Mouse (Mus musculus) embryonic facial prominence, embryonic 13.5 days (tissue): ENCODE measurements around the gene Cyb561a3. TPM values are rescaled to one million over a fixed set of nuclear protein-coding genes. Genes with fewer than 3 reads are reported as not detected.

ENCODE experiments used
- ATAC-seq: fragments of 200-750 bp; cut with Nextera tagmentation; 2 replicates; pipeline ENCODE4 v1.8.0; 2017; ENCODE audit warnings: low read depth; ENCODE audit not compliant: insufficient number of reproducible peaks, insufficient read depth, low FRiP score, low TSS enrichment
- H3K27ac ChIP-seq: fragments of 300-500 bp; sonication (generic); 2 replicates; pipeline ENCODE4 v1.5.1; 2015; ENCODE audit warnings: moderate library complexity, mild to moderate bottlenecking, inconsistent platforms
- H3K27me3 ChIP-seq: fragments of 300-500 bp; sonication (generic); 2 replicates; pipeline ENCODE4 v1.6.1; 2015; ENCODE audit warnings: mild to moderate bottlenecking, inconsistent platforms
- H3K36me3 ChIP-seq: fragments of 300-500 bp; sonication (generic); 2 replicates; pipeline ENCODE4 v1.6.1; 2015; ENCODE audit warnings: mild to moderate bottlenecking, inconsistent platforms
- H3K4me1 ChIP-seq: fragments of 300-500 bp; sonication (generic); 2 replicates; pipeline ENCODE4 v1.6.1; 2015; ENCODE audit warnings: inconsistent platforms
- H3K4me2 ChIP-seq: fragments of 300-500 bp; sonication (generic); 2 replicates; pipeline ENCODE4 v1.6.1; 2015; ENCODE audit warnings: moderate library complexity, mild to moderate bottlenecking, inconsistent platforms
- H3K4me3 ChIP-seq: fragments of 300-500 bp; sonication (generic); 2 replicates; pipeline ENCODE4 v1.5.1; 2015; ENCODE audit warnings: mild to moderate bottlenecking, inconsistent platforms
- H3K9ac ChIP-seq: fragments of 300-500 bp; sonication (generic); 2 replicates; pipeline ENCODE4 v1.6.1; 2015; ENCODE audit warnings: mild to moderate bottlenecking, inconsistent platforms
- H3K9me3 ChIP-seq: fragments of 300-500 bp; sonication (generic); 2 replicates; pipeline ENCODE4 v1.6.1; 2016; ENCODE audit warnings: inconsistent platforms
- WGBS: fragments of 180-500 bp; shearing (Covaris S2); methylation state at CpG from one replicate; pipeline ENCODE4 v1.1.7; 2015; ENCODE audit warnings: mixed read lengths; 5-methylcytosine and 5-hydroxymethylcytosine counted together
- polyA plus RNA-seq: library from polyadenylated mRNA; unstranded; fragments of >200 nt; fragmentation: Nextera tagmentation; extraction: Ambion mirVana; gene quantifications from 2 replicates; pipeline ENCODE4 v1.2.1, GENCODE M21; 2015

The Cyb561a3 gene
- polyA plus RNA-seq, 1 experiment from 2014 or later, result 18.7 TPM

- H3K4me3 ChIP-seq, result no peak overlapping the region
- H3K4me2 ChIP-seq, result no peak overlapping the region
- H3K9me3 ChIP-seq, result no peaks in the 10 kb centered on the region
- no peaks in the 10 kb centered on the region for H3K27me3 ChIP-seq
- no peak for ATAC-seq
- no peak overlapping the region for H3K27ac ChIP-seq
- peaks cover 8% of the 10 kb centered on the region for H3K4me1 ChIP-seq
- no peak overlapping the region for H3K9ac ChIP-seq
- WGBS, result 38% methylated on average over 3 of the region's 3 CpGs
- H3K36me3 ChIP-seq, result peaks cover 55% of the 10 kb centered on the region
Observed at GRCm38 (mm10) chr19:10598188-10598587, 21.2 kb downstream of the Cyb561a3 start.

- H3K9me3 ChIP-seq, result no peaks in the 10 kb centered on the region
- H3K36me3 ChIP-seq, result peaks cover 46% of the 10 kb centered on the region
- H3K4me1 ChIP-seq, result peaks cover 22% of the 10 kb centered on the region
- H3K27me3 ChIP-seq, result no peaks in the 10 kb centered on the region
- no peak overlapping the region for H3K4me3 ChIP-seq
- no peak overlapping the region for H3K9ac ChIP-seq
- ATAC-seq, result no peak
- H3K4me2 ChIP-seq, result no peak overlapping the region
- 95% methylated on average over 2 of the region's 2 CpGs for whole genome bisulfite sequencing
- H3K27ac ChIP-seq, result no peak overlapping the region
Observed at GRCm38 (mm10) chr19:10599648-10600047, 22.7 kb downstream of the Cyb561a3 start.

DNA sequence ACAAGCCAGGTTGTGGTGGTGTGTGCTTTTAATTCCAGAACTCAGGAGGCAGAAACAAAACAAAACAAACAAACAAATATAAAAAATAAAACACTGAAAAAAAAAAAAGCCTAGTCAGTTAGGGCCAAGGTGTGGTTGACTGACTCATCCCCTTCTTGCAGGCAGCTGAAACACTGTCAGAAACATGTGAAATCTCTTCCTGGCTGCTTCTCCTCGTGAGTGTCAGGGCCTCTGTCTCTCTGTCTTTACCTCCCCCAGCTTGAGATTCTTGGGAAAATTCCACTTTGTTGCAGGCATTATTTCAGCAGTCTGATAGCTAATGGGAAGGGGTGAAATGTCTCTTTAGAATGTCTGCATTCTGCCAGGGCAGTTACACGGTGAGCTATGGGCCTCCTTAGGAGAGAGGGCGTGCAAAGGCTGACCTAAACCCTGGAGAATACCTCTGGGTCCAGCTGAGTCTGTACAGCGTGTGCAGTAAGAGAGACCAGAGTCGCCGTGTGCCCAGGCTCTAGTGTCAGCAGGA is 25.3 kb downstream of the Cyb561a3 start:
- peaks cover 22% of the 10 kb centered on the region for H3K36me3 ChIP-seq
- H3K4me3 ChIP-seq, result peak overlapping the region; percentile 37
- peak overlapping the region; percentile 67 for H3K4me2 ChIP-seq
- no peaks in the 10 kb centered on the region for H3K9me3 ChIP-seq
- H3K4me1 ChIP-seq, result peaks cover 34% of the 10 kb centered on the region
- WGBS, result 5% methylated on average over 6 of the region's 6 CpGs
- H3K27ac ChIP-seq, result peak overlapping the region; percentile 92
- H3K27me3 ChIP-seq, result no peaks in the 10 kb centered on the region
- no peak for ATAC-seq
- peak overlapping the region; percentile 76 for H3K9ac ChIP-seq

DNA sequence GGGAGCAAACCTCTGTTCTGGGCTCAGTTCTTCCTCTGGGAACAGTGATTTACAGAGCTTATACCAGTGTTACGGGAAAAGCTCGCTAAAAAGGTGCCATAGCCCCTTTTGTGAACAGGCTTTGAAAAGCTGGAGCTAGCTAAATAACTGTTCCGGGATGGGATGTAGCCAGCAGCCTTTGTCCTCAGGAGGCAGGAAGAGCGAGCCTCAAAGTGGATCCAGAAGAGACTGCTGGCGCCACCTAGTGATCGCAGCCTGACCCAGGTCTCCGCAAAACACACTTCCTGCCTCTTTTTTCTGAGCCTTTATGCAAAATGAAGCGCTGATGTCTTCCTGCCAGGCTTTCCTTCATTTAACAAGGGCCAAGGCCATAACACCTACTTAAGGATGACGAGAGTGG is 25.8 kb downstream of the Cyb561a3 start:
- Histone ChIP-seq H3K4me1 (peaks cover 38% of the 10 kb centered on the region), H3K4me2 (peak overlapping the region; percentile 67), H3K36me3 (peaks cover 27% of the 10 kb centered on the region), H3K27ac (peak overlapping the region; percentile 92), H3K4me3 (peak overlapping the region; percentile 37), H3K9me3 (no peaks in the 10 kb centered on the region), H3K9ac (peak overlapping the region; percentile 76), H3K27me3 (no peaks in the 10 kb centered on the region)
- 3% methylated on average over 9 of the region's 9 CpGs for WGBS
- ATAC-seq, result no peak

GRCm38 (mm10) chr19:10603660-10604523 is 26.9 kb downstream of the Cyb561a3 start:
- peaks cover 47% of the 10 kb centered on the region for H3K4me1 ChIP-seq
- H3K4me3 ChIP-seq, result no peak overlapping the region
- 81% methylated on average over 18 of the region's 18 CpGs for WGBS
- no peaks in the 10 kb centered on the region for H3K27me3 ChIP-seq
- peak overlapping the region; percentile 92; the same call in 1 of the 2 replicates for H3K27ac ChIP-seq
- H3K36me3 ChIP-seq, result peaks cover 33% of the 10 kb centered on the region
- H3K4me2 ChIP-seq, result peak overlapping the region; percentile 79; the same call in 1 of the 2 replicates
- H3K9ac ChIP-seq, result peak overlapping the region; percentile 98; the same call in 1 of the 2 replicates
- no peaks in the 10 kb centered on the region for H3K9me3 ChIP-seq
- no peak for ATAC-seq

- no peak for ATAC-seq
- peak overlapping the region; percentile 79 for H3K4me2 ChIP-seq
- no peaks in the 10 kb centered on the region for H3K27me3 ChIP-seq
- H3K36me3 ChIP-seq, result peaks cover 33% of the 10 kb centered on the region
- peak overlapping the region; percentile 98 for H3K9ac ChIP-seq
- peaks cover 47% of the 10 kb centered on the region for H3K4me1 ChIP-seq
- H3K27ac ChIP-seq, result peak overlapping the region; percentile 94
- peak overlapping the region; percentile 99 for H3K4me3 ChIP-seq
- WGBS, result 58% methylated on average over 3 of the region's 3 CpGs
- H3K9me3 ChIP-seq, result no peaks in the 10 kb centered on the region
Observed at GRCm38 (mm10) chr19:10604534-10604933, 27.6 kb downstream of the Cyb561a3 start.

DNA sequence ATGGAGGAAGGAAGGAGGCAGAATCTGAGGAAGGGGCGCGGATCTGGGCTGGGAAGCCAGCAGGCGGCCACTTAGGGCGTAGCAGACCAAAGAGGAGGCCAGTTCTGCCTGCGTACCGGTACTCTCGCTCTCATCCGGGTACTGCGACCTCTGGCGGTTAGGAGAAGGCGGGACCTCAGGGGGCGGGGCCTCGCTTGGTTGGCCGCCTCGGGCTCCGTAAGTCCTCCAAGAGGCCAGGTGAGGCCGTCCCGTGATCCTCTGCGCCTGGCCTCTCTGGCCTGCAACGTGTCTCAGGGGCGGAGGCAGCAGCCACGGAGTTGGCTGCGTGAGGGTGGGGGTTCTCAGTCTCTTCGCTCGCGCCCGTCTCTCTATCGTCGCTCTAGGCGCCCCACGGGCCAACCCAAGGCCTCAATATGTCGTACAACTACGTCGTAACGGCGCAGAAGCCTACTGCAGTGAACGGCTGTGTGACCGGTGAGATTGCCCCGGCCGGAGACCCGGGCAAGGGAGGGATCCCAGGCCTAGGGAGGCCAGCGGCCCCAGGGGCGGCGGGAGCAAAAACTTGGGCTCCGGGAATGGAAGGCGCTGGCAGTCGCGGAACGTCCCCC is 28.4 kb downstream of the Cyb561a3 start, which contains the start of the genes Ddb1 and Tkfc:
Gene Ddb1, plus strand, starts transcription at position 35 of the 608 bp plus-strand sequence.
Gene Tkfc, minus strand, starts transcription at position 362 of the 608 bp plus-strand sequence.
- under 1% methylated on average over 49 of the region's 49 CpGs for WGBS
- Histone ChIP-seq H3K4me1 (peaks cover 47% of the 10 kb centered on the region), H3K27ac (peak within 1 kb of the TSS; percentile 94), H3K4me2 (peak within 1 kb of the TSS; percentile 79), H3K36me3 (peaks cover 33% of the 10 kb centered on the region), H3K4me3 (peak within 1 kb of the TSS; percentile 99), H3K9ac (peak within 1 kb of the TSS; percentile 98), H3K9me3 (no peaks in the 10 kb centered on the region), H3K27me3 (no peaks in the 10 kb centered on the region)
- ATAC-seq, result peak; percentile 95

DNA sequence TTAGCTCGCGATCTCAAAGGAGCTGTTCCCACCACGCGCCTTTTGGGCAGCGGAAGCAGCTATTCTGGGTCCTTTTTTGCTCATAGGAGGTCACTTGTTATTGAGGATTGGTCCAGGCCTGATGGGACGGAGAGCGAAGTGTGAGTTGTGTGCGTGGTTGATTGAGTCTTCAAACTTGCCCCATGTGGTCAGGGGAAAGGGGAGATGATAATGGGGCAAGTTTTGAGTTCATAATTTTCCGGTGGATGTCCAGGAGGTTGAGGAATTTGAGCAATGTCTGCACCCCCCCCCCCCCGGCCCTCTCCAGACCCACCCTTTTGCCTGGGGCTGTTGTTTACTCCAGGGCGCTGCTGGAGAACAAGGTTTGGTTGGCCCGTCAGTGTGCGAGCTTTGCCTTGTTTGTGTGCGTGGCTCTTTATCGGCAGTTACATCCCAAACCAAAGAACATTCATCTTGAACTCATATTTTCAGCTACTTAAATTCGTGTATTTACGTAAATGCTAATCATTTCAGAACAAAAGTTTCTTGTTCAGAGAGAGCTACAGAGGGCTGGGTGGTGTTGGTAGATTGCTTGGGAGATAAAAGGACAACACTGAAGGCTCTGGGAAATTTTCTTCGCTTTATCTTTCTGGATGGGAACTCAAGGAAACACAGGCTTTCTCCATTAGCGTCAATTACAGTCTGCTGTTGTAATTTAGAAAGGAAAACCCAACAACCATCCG is 29.1 kb downstream of the Cyb561a3 start:
- no peaks in the 10 kb centered on the region for H3K9me3 ChIP-seq
- peak overlapping the region; percentile 98 for H3K9ac ChIP-seq
- 4% methylated on average over 20 of the region's 20 CpGs for WGBS
- no peaks in the 10 kb centered on the region for H3K27me3 ChIP-seq
- H3K27ac ChIP-seq, result peak overlapping the region; percentile 94
- peak overlapping the region; percentile 99 for H3K4me3 ChIP-seq
- peak overlapping the region; percentile 79 for H3K4me2 ChIP-seq
- H3K36me3 ChIP-seq, result peaks cover 38% of the 10 kb centered on the region
- H3K4me1 ChIP-seq, result peaks cover 47% of the 10 kb centered on the region
- no peak for ATAC-seq

DNA sequence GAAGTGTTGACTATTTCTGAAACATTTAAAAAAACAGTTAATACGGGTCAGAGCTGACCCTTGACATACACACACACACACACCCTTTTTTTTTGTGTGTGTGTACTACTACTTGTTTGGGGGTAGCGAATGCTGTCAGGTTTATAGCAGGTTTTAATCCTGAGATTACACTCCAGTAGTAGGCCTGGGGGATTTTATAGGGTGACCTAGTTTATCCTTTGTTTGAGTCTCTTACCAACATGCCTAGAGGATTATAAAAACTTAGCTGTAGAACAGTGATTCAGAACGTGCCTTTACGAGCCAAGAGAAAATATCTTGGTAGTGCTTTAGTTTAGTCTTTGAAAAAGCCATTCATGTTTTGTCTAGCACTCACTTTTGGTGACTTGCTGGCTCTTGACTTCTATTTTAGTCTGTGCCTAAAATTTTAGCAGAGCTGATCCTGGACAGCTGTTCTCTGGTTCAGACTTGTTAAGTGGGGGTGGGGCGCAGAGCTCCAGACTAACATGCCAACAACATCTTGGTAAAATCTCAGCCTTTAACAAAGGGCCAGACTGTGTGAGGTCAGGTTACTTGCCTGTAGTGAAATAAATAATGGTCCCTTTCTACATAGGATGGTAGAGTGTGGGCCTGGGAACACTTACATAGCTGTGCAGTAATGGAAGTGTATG is 31.7 kb downstream of the Cyb561a3 start:
- no peak overlapping the region for H3K4me2 ChIP-seq
- peaks cover 34% of the 10 kb centered on the region for H3K4me1 ChIP-seq
- peaks cover 64% of the 10 kb centered on the region for H3K36me3 ChIP-seq
- no peak overlapping the region for H3K9ac ChIP-seq
- ATAC-seq, result no peak
- WGBS, result 84% methylated on average over 5 of the region's 5 CpGs
- H3K27me3 ChIP-seq, result no peaks in the 10 kb centered on the region
- H3K9me3 ChIP-seq, result no peaks in the 10 kb centered on the region
- no peak overlapping the region for H3K27ac ChIP-seq
- no peak overlapping the region for H3K4me3 ChIP-seq

DNA sequence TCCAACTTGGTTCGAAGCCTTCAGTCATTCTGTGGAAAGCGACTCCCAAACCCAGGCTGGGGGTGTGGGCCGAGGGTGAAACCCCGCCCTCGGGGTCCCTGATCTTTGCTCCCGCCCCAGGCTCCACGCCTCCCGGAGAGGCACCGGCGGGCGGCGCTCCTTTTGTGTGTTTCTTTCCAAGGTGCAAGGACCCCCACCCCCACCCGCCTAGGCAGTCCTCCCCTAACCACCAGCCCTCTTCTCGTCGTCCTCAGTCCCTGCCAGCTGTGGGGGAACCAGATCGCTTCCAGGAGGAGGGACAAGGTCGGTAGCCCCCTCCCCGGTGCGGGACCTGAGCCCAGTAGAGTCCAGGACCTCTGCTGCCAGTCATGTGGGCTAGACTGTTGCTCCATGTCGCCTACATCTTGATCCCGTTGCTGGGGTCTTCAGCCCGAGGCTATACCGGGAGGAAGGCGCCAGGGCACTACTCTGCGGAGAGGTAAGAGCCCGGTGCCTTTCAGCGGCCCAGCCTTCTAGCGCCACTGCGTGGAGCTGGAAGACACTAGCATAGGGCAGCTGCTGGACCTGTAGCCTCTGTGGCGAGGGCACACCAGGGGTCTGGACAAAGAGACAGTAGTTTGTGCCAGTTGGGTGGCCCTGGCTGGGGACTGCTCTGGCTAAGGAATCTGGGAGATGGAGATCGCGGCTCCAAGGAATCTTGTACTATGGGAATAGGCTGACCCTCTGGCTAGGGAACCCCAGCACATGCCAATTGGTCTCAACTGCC is 57.3 kb downstream of the Cyb561a3 start, which contains the start of gene Vwce:
Gene Vwce, plus strand, starts transcription at position 108 of the 766 bp plus-strand sequence.
- peak; percentile 65 for ATAC-seq
- H3K27ac ChIP-seq, result peak within 1 kb of the TSS; percentile 44
- no peaks in the 10 kb centered on the region for H3K27me3 ChIP-seq
- WGBS, result 2% methylated on average over 32 of the region's 32 CpGs
- H3K4me3 ChIP-seq, result peak within 1 kb of the TSS; percentile 50
- H3K4me2 ChIP-seq, result peak within 1 kb of the TSS; percentile 81
- H3K9me3 ChIP-seq, result no peaks in the 10 kb centered on the region
- peak within 1 kb of the TSS; percentile 77 for H3K9ac ChIP-seq
- H3K4me1 ChIP-seq, result peaks cover 17% of the 10 kb centered on the region
- peaks cover 12% of the 10 kb centered on the region for H3K36me3 ChIP-seq
